Mouse (Mus musculus) layer of hippocampus, postnatal 25 days (tissue): ENCODE data around the gene Tmem104. TPM values are rescaled to one million over a fixed set of nuclear protein-coding genes. Genes with fewer than 3 reads are reported as not detected.

Experiments
- DNase-seq, 2 experiments: peaks; one replicate each; pipeline ENCODE4 v3.0.0; 2022; ENCODE audit warnings: mixed read lengths in 2 of 2, low spot score in 1 of 2; ENCODE audit errors: extremely low spot score in 1 of 2
- microRNA-seq, 2 experiments: library from miRNA; unstranded; fragments of <30 nt; microRNA quantifications; one replicate each; pipeline ENCODE4 v1.2.0; 2021
- total RNA-seq, 2 experiments: library from RNA; stranded (reverse); gene quantifications; 2 replicates each; pipeline ENCODE4 v1.2.3; 2021

Gene Tmem104
- total RNA-seq, 2 experiments from 2014 or later = 19.0 to 19.4 TPM

- DNase-seq = no peak
Measured at GRCm38 (mm10) chr11:115295939-115296338, 108.7 kb downstream of the Tmem104 start.

Small RNAs within 50 kb of the gene (microRNA-seq; reads per million reads assigned to microRNA genes)
- 0 reads per million in 2 experiments for gene Gm25837

Other genes with a start within 250 kb of the Tmem104 start
- not detected for gene Cd300c, start 218.3 kb upstream of the Tmem104 start, total RNA-seq
- not detected for gene Cd300ld, start 197.6 kb upstream of the Tmem104 start, total RNA-seq
- 1 to 10 TPM; 4.1 to 4.5 TPM for gene Cd300c2, start 185.6 kb upstream of the Tmem104 start, total RNA-seq
- gene Cd300ld2, start 171.3 kb upstream of the Tmem104 start, total RNA-seq = not detected
- under 1 TPM in 1 of 2 experiments, not detected in 1; 0.86 TPM for gene Cd300ld4, start 160.5 kb upstream of the Tmem104 start, total RNA-seq
- gene Cd300ld5, start 149.7 kb upstream of the Tmem104 start, total RNA-seq = 1 to 10 TPM in 1 of 2 experiments, not detected in 1; 2.3 TPM
- gene Cd300ld3, start 139.1 kb upstream of the Tmem104 start, total RNA-seq = under 1 TPM in 1 of 2 experiments, not detected in 1; 0.86 TPM
- not detected for gene Cd300e, start 125.3 kb upstream of the Tmem104 start, total RNA-seq
- gene Rab37, start 96.1 kb upstream of the Tmem104 start, total RNA-seq = 1 to 10 TPM; 1.8 to 2.0 TPM
- under 1 TPM; 0.35 to 0.39 TPM for gene Cd300lf, start 53.5 kb upstream of the Tmem104 start, total RNA-seq
- 10 to 100 TPM; 74.8 to 76.3 TPM for gene Slc9a3r1, start 24.1 kb upstream of the Tmem104 start, total RNA-seq
- gene Nat9, start 372 bp downstream of the Tmem104 start, total RNA-seq = 10 to 100 TPM; 16.6 to 21.3 TPM
- 10 to 100 TPM; 47.3 to 47.4 TPM for gene Grin2c, start 79.8 kb downstream of the Tmem104 start, total RNA-seq
- gene Fdxr, start 89.6 kb downstream of the Tmem104 start, total RNA-seq = 10 to 100 TPM; 18.6 to 21.2 TPM
- 10 to 100 TPM; 11.2 to 12.1 TPM for gene Fads6, start 110.2 kb downstream of the Tmem104 start, total RNA-seq
- under 1 TPM in 1 of 2 experiments, not detected in 1; 0.15 TPM for gene Otop2, start 119.7 kb downstream of the Tmem104 start, total RNA-seq
- gene Ush1g, start 134.6 kb downstream of the Tmem104 start, total RNA-seq = under 1 TPM; 0.31 to 0.59 TPM
- gene Otop3, start 147.2 kb downstream of the Tmem104 start, total RNA-seq = under 1 TPM in 1 of 2 experiments, not detected in 1; 0.17 TPM
- 100 to 1,000 TPM in 1 of 2 experiments, 10 to 100 TPM in 1; 98.8 to 107 TPM for gene Hid1, start 180.3 kb downstream of the Tmem104 start, total RNA-seq
- 10 to 100 TPM; 21.7 to 22.8 TPM for gene Cdr2l, start 194.4 kb downstream of the Tmem104 start, total RNA-seq
- gene Mrpl58, start 216.3 kb downstream of the Tmem104 start, total RNA-seq = 100 to 1,000 TPM; 102 to 103 TPM
- gene Atp5h, start 232.5 kb downstream of the Tmem104 start, total RNA-seq = 100 to 1,000 TPM; 459 to 515 TPM
- gene Kctd2, start 232.6 kb downstream of the Tmem104 start, total RNA-seq = 10 to 100 TPM; 65.4 to 74.6 TPM